Mouse (Mus musculus) lung, embryonic 15.5 days (tissue): ENCODE measurements around the gene Mrpl50. TPM values are rescaled to one million over a fixed set of nuclear protein-coding genes. Genes with fewer than 3 reads are reported as not detected.

Source experiments
- polyA plus RNA-seq: library from polyadenylated mRNA; unstranded; fragments of >200 nt; fragmentation: Nextera tagmentation; extraction: Ambion mirVana; gene quantifications from 2 replicates; pipeline ENCODE4 v1.2.1, GENCODE M21; 2015

Mrpl50 gene
- polyA plus RNA-seq, 1 experiment from 2014 or later = 69.2 TPM

Other genes starting within 250 kb of the Mrpl50 start
- not detected in 2 replicates for gene Acnat2, start 112.9 kb downstream of the Mrpl50 start, polyA plus RNA-seq
- 0.44 TPM in 1 of 2 replicates, not detected in the other for gene Acnat1, start 47.2 kb downstream of the Mrpl50 start, polyA plus RNA-seq
- gene Baat, start 14.5 kb downstream of the Mrpl50 start, polyA plus RNA-seq = not detected in 2 replicates
- gene Zfp189, start 83 bp upstream of the Mrpl50 start, polyA plus RNA-seq = 9.0 and 9.8 TPM in 2 replicates
- 1.1 and 2.0 TPM in 2 replicates for gene Aldob, start 28.5 kb upstream of the Mrpl50 start, polyA plus RNA-seq
- gene Tmem246, start 76.8 kb upstream of the Mrpl50 start, polyA plus RNA-seq = 24.2 and 25.3 TPM in 2 replicates
- 39.8 and 40.8 TPM in 2 replicates for gene Rnf20, start 110.9 kb upstream of the Mrpl50 start, polyA plus RNA-seq
- not detected in 2 replicates for gene Ppp3r2, start 160.9 kb upstream of the Mrpl50 start, polyA plus RNA-seq